Mouse (Mus musculus): ENCODE data around the gene Arhgap22.

Gene Arhgap22

GRCm38 (mm10) chr14:33324556-33324955 lies 110.7 kb downstream of the Arhgap22 start:
- intact Hi-C loops (cut with DNase I), result no loop called here

- intact Hi-C loops (cut with DNase I), result no loop called here
Observed at GRCm38 (mm10) chr14:33328369-33328768, 114.5 kb downstream of the Arhgap22 start.

GRCm38 (mm10) chr14:33329297-33329805 lies 115.5 kb downstream of the Arhgap22 start:
- intact Hi-C loops (cut with DNase I), result no loop called here

- intact Hi-C loops (cut with DNase I), result no loop called here
Observed at GRCm38 (mm10) chr14:33330986-33331385, 117.2 kb downstream of the Arhgap22 start.

- intact Hi-C loops (cut with DNase I), result no loop called here
Observed at GRCm38 (mm10) chr14:33331627-33332026, 117.8 kb downstream of the Arhgap22 start.

GRCm38 (mm10) chr14:33333833-33334232 lies 120.0 kb downstream of the Arhgap22 start:
- intact Hi-C loops (cut with DNase I), result no loop called here

- intact Hi-C loops (cut with DNase I), result no loop called here
Observed at GRCm38 (mm10) chr14:33334402-33334801, 120.6 kb downstream of the Arhgap22 start.

- intact Hi-C loops (cut with DNase I), result no loop called here
Observed at GRCm38 (mm10) chr14:33335733-33336132, 121.9 kb downstream of the Arhgap22 start.

GRCm38 (mm10) chr14:33338684-33339083 lies 124.9 kb downstream of the Arhgap22 start:
- intact Hi-C loops (cut with DNase I), result no loop called here

GRCm38 (mm10) chr14:33343131-33343725 lies 129.4 kb downstream of the Arhgap22 start:
- intact Hi-C loops (cut with DNase I), result no loop called here

GRCm38 (mm10) chr14:33346546-33346945 lies 132.7 kb downstream of the Arhgap22 start:
- intact Hi-C loops (cut with DNase I), result no loop called here

- intact Hi-C loops (cut with DNase I), result no loop called here
Observed at GRCm38 (mm10) chr14:33347738-33348137, 133.9 kb downstream of the Arhgap22 start.

- intact Hi-C loops (cut with DNase I), result no loop called here
Observed at GRCm38 (mm10) chr14:33348146-33348545, 134.3 kb downstream of the Arhgap22 start.

GRCm38 (mm10) chr14:33351019-33351418 lies 137.2 kb downstream of the Arhgap22 start:
- intact Hi-C loops (cut with DNase I), result no loop called here

GRCm38 (mm10) chr14:33351984-33352722 lies 138.3 kb downstream of the Arhgap22 start:
- intact Hi-C loops (cut with DNase I), result no loop called here

GRCm38 (mm10) chr14:33352890-33353289 lies 139.1 kb downstream of the Arhgap22 start:
- intact Hi-C loops (cut with DNase I), result no loop called here

GRCm38 (mm10) chr14:33355276-33355675 lies 141.4 kb downstream of the Arhgap22 start:
- intact Hi-C loops (cut with DNase I), result no loop called here

GRCm38 (mm10) chr14:33357600-33358368 lies 144.0 kb downstream of the Arhgap22 start:
- intact Hi-C loops (cut with DNase I), result no loop called here

GRCm38 (mm10) chr14:33358891-33359290 lies 145.1 kb downstream of the Arhgap22 start:
- intact Hi-C loops (cut with DNase I), result no loop called here

- intact Hi-C loops (cut with DNase I), result no loop called here
Observed at GRCm38 (mm10) chr14:33361546-33361945, 147.7 kb downstream of the Arhgap22 start.

- intact Hi-C loops (cut with DNase I), result no loop called here
Observed at GRCm38 (mm10) chr14:33362122-33362521, 148.3 kb downstream of the Arhgap22 start.

GRCm38 (mm10) chr14:33362807-33363206 lies 149.0 kb downstream of the Arhgap22 start:
- intact Hi-C loops (cut with DNase I), result no loop called here
